Mouse (Mus musculus) frontal cortex, adult (tissue): Measurements from ENCODE around the gene Ctsq.
"Not testable (repeated sequence)": the region's sequence is repeated elsewhere in the genome, so short reads cannot be mapped to it uniquely, and the experiment has no call there.

Experiments used
- ATAC-seq: cut with Nextera tagmentation; 2 replicates; pipeline ENCODE4 v1.9.2; 2017; ENCODE audit warnings: mild to moderate bottlenecking, moderate library complexity, mixed read lengths; ENCODE audit not compliant: low TSS enrichment

Ctsq gene

GRCm38 (mm10) chr13:61040531-61040930, at the start of gene Ctsq:
Ctsq (minus strand) TSS chr13:61040631.
- ATAC-seq = no peak

DNA sequence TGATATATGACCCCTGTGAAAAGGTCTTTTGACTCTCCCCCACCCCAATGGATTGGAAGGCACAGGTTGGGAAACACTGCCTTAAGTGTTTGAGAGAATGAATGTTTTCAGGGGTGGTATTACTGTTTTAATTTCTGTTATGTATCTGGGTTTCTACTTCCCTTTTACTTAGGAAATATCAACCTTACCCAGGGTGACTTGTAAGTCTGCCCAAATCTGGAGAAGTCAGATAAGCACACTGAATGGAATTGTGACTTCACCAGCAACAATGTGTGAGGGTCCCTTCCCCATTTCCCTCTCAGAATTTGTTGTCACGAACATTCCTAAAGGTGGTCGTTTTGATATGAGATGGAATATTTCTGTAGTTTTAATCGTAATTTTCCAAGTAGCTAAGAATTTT, 17.6 kb downstream of the Ctsq start:
- ATAC-seq = no peak

- ATAC-seq = no peak
Observed at GRCm38 (mm10) chr13:61021844-61022243, 18.6 kb downstream of the Ctsq start.

DNA sequence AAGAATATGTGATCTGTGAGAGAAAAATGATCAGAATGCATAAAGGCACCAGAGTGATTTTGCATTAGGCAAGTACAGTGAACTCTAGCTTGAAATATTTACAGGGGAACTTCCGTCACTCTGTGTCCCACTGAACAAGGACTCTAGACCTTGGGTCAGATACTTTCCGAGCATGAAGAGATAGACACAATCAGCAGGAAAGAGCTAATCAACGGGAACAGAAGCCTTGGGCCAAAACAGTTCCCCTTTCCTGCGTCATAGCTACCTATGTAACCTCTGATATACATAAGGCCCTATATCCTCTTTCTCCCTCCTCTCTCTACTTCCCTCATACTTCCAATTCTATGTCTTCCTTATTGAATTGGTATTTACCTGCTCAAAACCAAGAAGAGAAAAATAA, 30.3 kb downstream of the Ctsq start:
- no peak for ATAC-seq

DNA sequence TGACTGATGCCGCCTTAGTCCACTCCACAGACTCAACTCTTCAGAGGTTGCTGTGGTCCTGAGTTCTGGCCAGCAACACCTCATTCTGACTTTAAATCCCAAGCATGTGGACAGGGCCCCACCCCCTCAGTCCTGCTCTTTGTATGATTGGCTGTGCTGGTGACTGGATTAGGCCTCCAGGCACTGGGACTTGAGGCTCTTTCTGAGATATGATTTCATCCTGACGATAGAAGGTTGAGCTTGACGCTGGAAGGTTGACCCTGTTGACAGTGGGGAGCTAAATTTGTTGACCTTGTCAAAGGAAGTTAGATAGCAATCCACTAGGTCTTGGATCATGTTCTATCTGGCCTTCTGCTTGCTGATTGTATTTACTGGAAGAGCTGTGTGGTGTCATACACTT, 34.6 kb downstream of the Ctsq start, which contains the start of gene Ctsj:
Gene Ctsj (minus strand): TSS at position 101 of the 400 bp plus-strand sequence.
- no peak for ATAC-seq

GRCm38 (mm10) chr13:60997600-60997999, 42.8 kb downstream of the Ctsq start:
- ATAC-seq = no peak

DNA sequence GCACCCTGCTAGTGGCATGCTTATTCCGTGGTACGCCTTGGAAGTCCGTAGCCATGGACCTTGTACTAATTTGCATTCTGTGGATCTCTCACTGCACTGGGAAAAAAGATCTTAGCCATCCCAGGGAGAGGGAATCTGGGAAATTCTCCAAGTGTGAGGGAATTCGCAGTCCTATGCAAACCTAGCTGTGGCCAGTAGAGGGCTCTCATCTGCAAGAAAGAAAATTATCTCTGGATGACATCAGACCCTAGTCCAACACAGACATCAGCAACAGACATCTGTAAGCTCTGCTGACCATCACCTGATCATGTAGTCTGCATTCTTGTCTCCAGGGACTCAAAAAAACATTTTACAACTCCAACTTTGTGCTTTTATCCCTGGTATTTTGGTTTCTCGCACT, 53.5 kb downstream of the Ctsq start:
- not testable (repeated sequence) for ATAC-seq
